Mouse (Mus musculus): ENCODE measurements at regions not wholly inside any gene's neighbourhood (a gene's known extent, or its start where the extent isn't known, plus 50 kb on each side); places are given as distances from the start of the nearest gene placed in this dataset.

- TF ChIP-seq CTCF (IDR thresholded peaks at IDR 0.05; ENCODE audit: low read depth) (peak; percentile 53), EP300 (IDR thresholded peaks at IDR 0.05; ENCODE audit: low read depth) (no peak)
These were observed 185.4 kb upstream of the Irak1bp1 start for GRCm38 (mm10) chr9:82643900-82644299.

All from heart, postnatal 0 days (tissue).